Mouse (Mus musculus) CH12.LX (cell line): ENCODE measurements around the gene Cryz. TPM values are rescaled to one million over a fixed set of nuclear protein-coding genes. Genes with fewer than 3 reads are reported as not detected.

Experiments
- DNase-seq: peaks from one replicate; pipeline ENCODE4 v3.0.0-alpha.2; 2013; ENCODE audit errors: extremely low read depth
- H3K27ac ChIP-seq: 2 replicates; pipeline ENCODE4 v1.5.1; 2012; ENCODE audit warnings: low read depth, mild to moderate bottlenecking, control low read depth, moderate library complexity; ENCODE audit not compliant: insufficient read depth
- H3K27me3 ChIP-seq: replicated peaks from 2 replicates; pipeline ENCODE3; 2012; ENCODE audit warnings: inconsistent platforms
- H3K36me3 ChIP-seq, 2 experiments: replicated peaks in 1 of 2; 2 replicates each; pipeline versions ENCODE3 to v1.6.1; 2012; ENCODE audit warnings: inconsistent platforms in 1 of 2, low read length in 1 of 2, mild to moderate bottlenecking in 1 of 2, mixed read lengths in 1 of 2, moderate library complexity in 1 of 2; ENCODE audit not compliant: control insufficient read depth in 1 of 2, insufficient read depth in 1 of 2
- H3K4me1 ChIP-seq, 2 experiments: 2 replicates each; pipeline ENCODE4 v1.6.1; 2012; ENCODE audit warnings: inconsistent platforms in 1 of 2, moderate library complexity in 1 of 2; ENCODE audit not compliant: insufficient read depth in 2 of 2, control insufficient read depth in 1 of 2
- H3K4me2 ChIP-seq: 2 replicates; pipeline ENCODE4 v1.6.1; 2012; ENCODE audit warnings: low read depth, mild to moderate bottlenecking, control low read depth; ENCODE audit not compliant: poor library complexity, insufficient read depth, severe bottlenecking
- H3K4me3 ChIP-seq, 3 experiments: fragments of 150-350 bp in 1 of 3; sonication (generic) in 1 of 3; replicated peaks in 1 of 3; 2 replicates each; pipeline versions ENCODE3 to v1.5.1; 2011 to 2012; ENCODE audit warnings: low read depth in 2 of 3, low read length in 2 of 3, mild to moderate bottlenecking in 2 of 3, moderate library complexity in 2 of 3, control low read depth in 1 of 3, improper control_type of control experiment in 1 of 3, inconsistent platforms in 1 of 3, mixed read lengths in 1 of 3; ENCODE audit not compliant: poor library complexity in 1 of 3
- H3K79me2 ChIP-seq: replicated peaks from 2 replicates; pipeline ENCODE4 v1.6.1; 2012; ENCODE audit warnings: mild to moderate bottlenecking, moderate library complexity; ENCODE audit not compliant: control insufficient read depth, poor library complexity, insufficient read depth, severe bottlenecking; ENCODE audit errors: extremely low read depth
- H3K9ac ChIP-seq: 2 replicates; pipeline ENCODE4 v1.6.1; 2012; ENCODE audit warnings: low read depth, mild to moderate bottlenecking, control low read depth, moderate library complexity; ENCODE audit not compliant: insufficient read depth
- H3K9me3 ChIP-seq: replicated peaks from 2 replicates; pipeline ENCODE3; 2012; ENCODE audit warnings: low read length, inconsistent platforms, mixed read lengths
- E2F4 ChIP-seq: IDR thresholded peaks from 2 replicates; pipeline ENCODE4 v1.6.1; 2011; ENCODE audit warnings: low read depth, low read length, improper control_type of control experiment; ENCODE audit not compliant: insufficient replicate concordance
- EP300 ChIP-seq: IDR thresholded peaks from 2 replicates; pipeline ENCODE4 v1.6.1; 2011; ENCODE audit warnings: low read length, improper control_type of control experiment
- JUN ChIP-seq: IDR thresholded peaks from 2 replicates; pipeline ENCODE4 v1.6.1; 2011; ENCODE audit warnings: low read depth, mild to moderate bottlenecking, low read length, improper control_type of control experiment, moderate library complexity; ENCODE audit not compliant: insufficient read depth
- KAT2A ChIP-seq: IDR thresholded peaks from 2 replicates; pipeline ENCODE4 v1.6.1; 2012; ENCODE audit warnings: low read length, improper control_type of control experiment, inconsistent platforms; ENCODE audit not compliant: insufficient replicate concordance
- MAFK ChIP-seq: IDR thresholded peaks from 2 replicates; pipeline ENCODE4 v1.6.1; 2011; ENCODE audit warnings: low read length, improper control_type of control experiment; ENCODE audit not compliant: insufficient replicate concordance
- MAX ChIP-seq: IDR thresholded peaks from 2 replicates; pipeline ENCODE4 v1.6.1; 2011; ENCODE audit warnings: low read length, improper control_type of control experiment
- MEF2A ChIP-seq: IDR thresholded peaks from 2 replicates; pipeline ENCODE4 v1.6.1; 2014; ENCODE audit warnings: low read depth, mild to moderate bottlenecking, inconsistent platforms, low read length, improper control_type of control experiment, borderline replicate concordance
- MYC ChIP-seq: IDR thresholded peaks from 2 replicates; pipeline ENCODE4 v1.6.1; 2011; ENCODE audit warnings: low read depth, mild to moderate bottlenecking, improper control_type of control experiment, low read length
- RAD21 ChIP-seq: IDR thresholded peaks from 2 replicates; pipeline ENCODE4 v1.6.1; 2011; ENCODE audit warnings: low read depth, mild to moderate bottlenecking, low read length, improper control_type of control experiment, moderate library complexity
- UBTF ChIP-seq: IDR thresholded peaks from 2 replicates; pipeline ENCODE4 v1.6.1; 2012; ENCODE audit warnings: low read depth, mild to moderate bottlenecking, inconsistent platforms, low read length, improper control_type of control experiment, moderate library complexity
- USF1 ChIP-seq: IDR thresholded peaks from 2 replicates; pipeline ENCODE4 v1.6.1; 2014; ENCODE audit warnings: low read depth, mild to moderate bottlenecking, inconsistent platforms, low read length, improper control_type of control experiment
- ZMIZ1 ChIP-seq: IDR thresholded peaks from 2 replicates; pipeline ENCODE4 v1.6.1; 2012; ENCODE audit warnings: low read depth, mild to moderate bottlenecking, inconsistent platforms, low read length, improper control_type of control experiment
- dilution Hi-C: fragments of 300-500 bp; cut with MboI; formaldehyde crosslinking; loops from 2 replicates; pipeline ENCODE4 v1.14.3; 2020; ENCODE audit warnings: low sequenced_read_pairs; ENCODE audit not compliant: extremely low pct_unique_long_range_greater_than_20kb, extremely low pct_ligation_motif_present
- in situ Hi-C: fragments of 300-500 bp; cut with MboI; formaldehyde crosslinking; loops from 3 replicates; pipeline ENCODE4 v1.14.3; 2019; ENCODE audit warnings: low sequenced_read_pairs, low pct_ligation_motif_present, low pct_unique_long_range_greater_than_20kb, mixed read lengths
- polyA plus RNA-seq: library from polyadenylated mRNA; unstranded; fragments of >175 nt; gene quantifications from 2 replicates; pipeline ENCODE4 v1.2.1, GENCODE M21; 2012; ENCODE audit warnings: low read depth; ENCODE audit not compliant: insufficient read length
- total RNA-seq, 2 experiments: library from RNA; depleted of rRNA; stranded (reverse); fragments of 300-350 nt in 1 of 2; fragments of >200 nt in 1 of 2; gene quantifications; 2 replicates each; pipeline ENCODE4 v1.2.3; 2012 to 2014

Gene Cryz
- total and polyA plus RNA-seq, 3 experiments: 29.2 to 39.8 (median 31.2) TPM

DNA sequence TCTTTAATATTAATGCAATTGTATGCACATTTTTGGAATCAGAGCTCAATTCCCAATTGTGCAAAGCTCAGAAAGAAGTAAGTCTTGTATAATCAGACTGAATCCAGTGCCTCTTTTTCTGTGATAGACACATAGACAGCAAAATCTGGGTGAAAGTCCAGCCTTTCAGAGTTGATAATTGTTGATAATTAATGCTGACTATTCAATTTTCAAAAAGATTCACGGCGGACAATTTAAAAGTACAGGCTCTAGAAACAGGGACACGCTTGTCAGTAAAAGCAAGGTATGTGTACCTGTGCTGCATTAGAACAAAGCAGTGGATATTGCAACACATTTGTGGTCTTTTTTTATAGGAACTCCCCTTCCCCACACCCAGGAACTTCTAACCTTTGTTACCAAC lies 34.3 kb upstream of the Cryz start:
- dilution Hi-C loops (no loop called here), in situ Hi-C loops (no loop called here)
- H3K9me3 ChIP-seq: no peaks in the 10 kb centered on the region
- H3K27me3 ChIP-seq: no peaks in the 10 kb centered on the region
- no peak for DNase-seq
- H3K4me1 ChIP-seq: peaks cover 0 to 6% of the 10 kb centered on the region in 2 experiments; a peak in 2 of 4 replicates
- H3K4me2 ChIP-seq: no peak overlapping the region
- no peak overlapping the region for H3K27ac ChIP-seq
- no peak overlapping the region for H3K9ac ChIP-seq
- H3K36me3 ChIP-seq: peaks cover 0 to 2% of the 10 kb centered on the region in 2 experiments
- no peak overlapping the region for H3K4me3 ChIP-seq
- no peaks in the 10 kb centered on the region for H3K79me2 ChIP-seq
- TF ChIP-seq EP300 (no peak), MAFK (peak; percentile 87; the same call in 1 of the 2 replicates), RAD21 (no peak)

DNA sequence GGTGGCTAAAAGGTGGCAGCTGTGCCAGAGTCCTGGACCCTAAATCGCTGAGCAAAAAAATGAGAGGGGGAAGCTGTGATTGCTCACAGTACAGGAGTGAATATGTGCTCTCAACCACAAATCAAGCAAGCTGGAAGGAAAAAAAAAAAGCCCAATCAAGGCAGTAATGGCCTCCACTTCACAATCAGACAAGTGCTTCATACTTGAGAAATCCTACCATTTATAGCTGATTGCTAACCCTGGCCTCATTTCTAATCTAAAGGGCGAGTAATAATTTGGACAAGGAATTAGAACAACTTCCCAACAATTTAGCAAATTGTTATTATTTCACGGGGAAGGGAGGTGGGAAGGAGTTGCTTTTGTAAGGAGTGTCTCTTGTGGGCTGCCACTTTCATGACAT lies 31.1 kb upstream of the Cryz start:
- DNase-seq: no peak
- Histone ChIP-seq H3K4me2 (no peak overlapping the region), H3K4me1 (peaks cover 0 to 6% of the 10 kb centered on the region in 2 experiments; a peak in 2 of 4 replicates), H3K27me3 (no peaks in the 10 kb centered on the region), H3K4me3 (no peak overlapping the region), H3K9me3 (no peaks in the 10 kb centered on the region), H3K36me3 (no peaks in the 10 kb centered on the region), H3K9ac (no peak overlapping the region), H3K27ac (no peak overlapping the region), H3K79me2 (no peaks in the 10 kb centered on the region)
- dilution Hi-C loops (no loop called here), in situ Hi-C loops (no loop called here)
- TF ChIP-seq ZMIZ1 (no peak), MYC (no peak), MAX (no peak), JUN (no peak)

DNA sequence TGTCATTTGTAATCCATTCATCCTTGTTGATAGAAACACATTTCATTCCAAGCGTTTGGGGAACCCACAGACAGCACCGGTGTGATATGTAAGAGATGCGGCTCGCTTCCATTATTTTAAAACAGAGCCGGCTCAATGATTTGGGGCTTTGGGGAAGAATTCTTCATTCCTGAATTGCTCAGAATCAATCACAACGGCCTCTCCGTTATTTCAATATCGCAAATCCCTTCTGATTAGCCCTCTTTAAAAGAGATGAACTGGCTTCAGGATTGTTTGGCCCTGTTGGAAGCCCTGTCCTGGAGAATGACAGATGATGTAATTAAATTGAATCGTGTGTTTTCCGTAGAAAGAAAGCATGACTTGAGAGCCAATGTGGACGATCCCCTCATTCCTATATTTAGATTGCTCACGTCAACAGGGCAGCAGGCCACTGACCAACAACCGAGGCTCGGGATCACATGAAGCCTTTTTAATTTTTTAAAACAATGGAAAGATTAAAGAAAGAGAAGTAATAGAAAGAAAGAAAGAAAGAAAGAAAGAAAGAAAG lies 26.4 kb upstream of the Cryz start:
- in situ Hi-C loops: loop anchor here (5.0 to 10.0 kb wide), 3 partner anchors 253 to 605 kb away; no protein-coding TSS in a partner anchor
- no peak for TF ChIP-seq UBTF
- TF ChIP-seq RAD21: no peak
- TF ChIP-seq USF1: no peak
- no peak for TF ChIP-seq JUN
- no peak for TF ChIP-seq E2F4
- TF ChIP-seq EP300: no peak
- no peak for TF ChIP-seq KAT2A
- no peak for TF ChIP-seq MEF2A
- TF ChIP-seq MAX: no peak

More for the DNA sequence above, 26.4 kb upstream of the Cryz start:
- H3K4me3 ChIP-seq: no peak overlapping the region
- DNase-seq: no peak
- no peak overlapping the region for H3K27ac ChIP-seq
- H3K36me3 ChIP-seq: no peaks in the 10 kb centered on the region
- dilution Hi-C loops: no loop called here
- no peak overlapping the region for H3K4me2 ChIP-seq
- no peak overlapping the region for H3K9ac ChIP-seq
- no peaks in the 10 kb centered on the region for H3K9me3 ChIP-seq
- peaks cover 0 to 2% of the 10 kb centered on the region in 2 experiments; a peak in 1 of 4 replicates for H3K4me1 ChIP-seq
- no peaks in the 10 kb centered on the region for H3K79me2 ChIP-seq
- H3K27me3 ChIP-seq: no peaks in the 10 kb centered on the region
